Mouse (Mus musculus) kidney, adult 10 weeks (tissue): ENCODE data around the gene H2afx. TPM values are rescaled to one million over a fixed set of nuclear protein-coding genes. Genes with fewer than 3 reads are reported as not detected.

Experiments used
- polyA plus RNA-seq: library from polyadenylated mRNA; stranded (reverse); fragments of 350-450 nt; fragmentation: Illumina TruSeq; extraction: RNeasy Lipid Tissue Mini Kit (QIAGEN cat#74804); gene quantifications from one replicate; pipeline ENCODE4 v1.2.3, GENCODE M21; 2014; ENCODE audit warnings: low read depth, low replicate concordance

Gene H2afx
- 1.1 TPM for polyA plus RNA-seq

DNA sequence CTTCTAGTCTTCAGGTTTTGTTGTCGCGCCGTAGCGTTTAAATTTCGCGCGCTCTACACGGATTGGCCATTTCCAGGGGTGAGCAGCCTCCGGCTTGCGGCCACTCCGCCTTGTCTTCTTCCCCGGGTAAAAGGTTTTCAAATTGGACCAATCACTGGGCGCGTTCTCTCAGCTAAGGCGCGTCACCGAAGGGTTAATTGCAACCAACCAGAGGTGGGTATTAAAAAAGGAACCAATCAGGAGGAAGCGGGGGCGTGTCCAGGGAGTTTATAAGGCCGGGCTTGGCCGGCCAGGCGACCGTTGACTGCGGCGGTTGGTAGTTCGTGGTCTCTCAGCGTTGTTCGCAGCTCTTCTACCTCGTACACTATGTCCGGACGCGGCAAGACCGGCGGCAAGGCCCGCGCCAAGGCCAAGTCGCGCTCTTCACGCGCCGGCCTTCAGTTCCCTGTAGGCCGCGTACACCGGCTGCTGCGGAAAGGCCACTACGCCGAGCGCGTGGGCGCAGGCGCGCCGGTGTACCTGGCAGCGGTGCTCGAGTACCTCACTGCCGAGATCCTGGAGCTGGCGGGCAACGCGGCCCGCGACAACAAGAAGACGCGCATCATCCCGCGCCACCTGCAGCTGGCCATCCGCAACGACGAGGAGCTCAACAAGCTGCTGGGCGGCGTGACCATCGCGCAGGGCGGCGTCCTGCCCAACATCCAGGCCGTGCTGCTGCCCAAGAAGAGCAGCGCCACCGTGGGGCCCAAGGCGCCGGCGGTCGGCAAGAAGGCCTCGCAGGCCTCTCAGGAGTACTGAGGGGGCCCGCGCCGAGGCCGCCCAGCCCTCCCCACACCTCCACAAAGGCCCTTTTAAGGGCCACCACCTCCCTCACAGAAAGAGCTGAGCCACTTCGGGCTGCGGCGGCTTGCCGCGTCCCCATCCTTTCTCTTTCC is at the start of gene H2afx:
TSS of gene H2afx (plus strand) at position 299 of the 935 bp plus-strand sequence.

DNA sequence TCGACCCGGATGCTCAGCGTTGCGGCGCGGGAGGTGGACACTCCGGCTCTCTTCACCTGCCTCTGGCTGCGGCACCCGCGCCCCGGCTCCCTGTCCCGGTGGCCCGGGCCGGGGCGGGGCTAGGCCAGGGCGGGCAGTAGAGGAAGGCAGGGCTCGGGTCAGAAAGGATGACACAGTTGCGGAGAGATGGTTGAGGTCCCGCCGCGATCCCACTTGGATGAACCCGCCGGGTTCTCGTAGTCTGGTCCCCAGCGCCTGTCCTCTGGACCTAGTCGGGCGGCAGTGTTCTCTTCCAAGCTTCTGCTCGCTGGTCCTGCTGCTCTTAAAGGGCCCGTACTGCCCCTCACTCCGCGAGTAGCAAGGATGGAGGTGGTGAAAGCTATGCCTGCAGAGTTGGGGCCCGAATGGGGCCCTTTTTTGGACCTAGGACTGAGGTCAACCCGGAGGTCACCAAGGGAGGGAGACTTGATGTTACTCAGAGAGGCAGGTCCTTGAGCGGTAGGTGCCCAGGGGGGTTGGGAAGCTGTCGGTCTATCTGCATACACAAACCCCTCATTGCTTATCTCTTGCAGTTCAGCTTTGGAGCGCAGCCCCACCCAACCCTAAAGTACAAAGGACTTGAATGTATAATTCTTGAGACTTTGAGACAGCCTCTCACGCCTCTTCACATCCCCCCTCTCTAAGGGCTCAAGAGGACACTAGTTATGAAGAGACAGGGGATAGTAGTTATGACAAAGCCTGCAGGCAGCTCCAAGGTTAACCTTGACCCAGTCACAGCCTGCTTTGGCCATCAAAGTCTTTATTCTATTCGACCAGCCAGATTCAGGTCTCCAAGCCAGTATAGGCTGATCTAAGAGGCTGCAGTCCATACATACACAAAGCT is 46.2 kb upstream of the H2afx start, which contains the start of gene Abcg4:
TSS of gene Abcg4 (minus strand) at position 540 of the 883 bp plus-strand sequence.

DNA sequence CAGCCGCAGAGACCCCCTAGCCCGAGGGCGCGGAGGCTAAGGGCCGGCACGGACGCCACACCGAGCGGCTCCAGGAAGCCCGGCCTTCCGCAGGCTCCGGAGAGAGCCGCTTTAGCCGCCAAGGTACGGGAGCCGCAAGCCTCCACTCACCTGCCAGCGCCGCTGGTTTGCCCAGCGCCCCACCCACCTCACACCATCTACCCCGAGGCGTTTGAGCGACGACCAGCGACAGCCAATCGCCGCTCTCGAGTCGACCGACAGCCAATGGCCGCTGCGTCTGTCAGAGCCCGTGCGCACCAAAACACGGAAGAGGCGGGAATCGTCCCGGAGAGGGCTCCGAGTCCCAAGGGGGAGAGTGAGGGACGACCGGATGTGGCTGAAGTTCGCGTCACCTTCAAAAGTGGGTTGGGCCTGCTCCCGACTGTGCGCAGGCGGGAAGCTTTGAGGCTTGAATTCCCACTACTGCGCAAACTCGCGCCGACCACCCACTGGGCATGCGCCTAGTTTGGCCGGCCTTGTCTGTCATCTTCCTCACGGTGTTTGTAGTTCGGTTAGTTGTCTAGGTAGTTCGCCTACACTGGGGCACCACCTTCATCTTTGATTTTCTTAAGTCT is 28.9 kb upstream of the H2afx start, which contains the start of gene Hinfp:
TSS of gene Hinfp (minus strand) at position 206 of the 614 bp plus-strand sequence.

DNA sequence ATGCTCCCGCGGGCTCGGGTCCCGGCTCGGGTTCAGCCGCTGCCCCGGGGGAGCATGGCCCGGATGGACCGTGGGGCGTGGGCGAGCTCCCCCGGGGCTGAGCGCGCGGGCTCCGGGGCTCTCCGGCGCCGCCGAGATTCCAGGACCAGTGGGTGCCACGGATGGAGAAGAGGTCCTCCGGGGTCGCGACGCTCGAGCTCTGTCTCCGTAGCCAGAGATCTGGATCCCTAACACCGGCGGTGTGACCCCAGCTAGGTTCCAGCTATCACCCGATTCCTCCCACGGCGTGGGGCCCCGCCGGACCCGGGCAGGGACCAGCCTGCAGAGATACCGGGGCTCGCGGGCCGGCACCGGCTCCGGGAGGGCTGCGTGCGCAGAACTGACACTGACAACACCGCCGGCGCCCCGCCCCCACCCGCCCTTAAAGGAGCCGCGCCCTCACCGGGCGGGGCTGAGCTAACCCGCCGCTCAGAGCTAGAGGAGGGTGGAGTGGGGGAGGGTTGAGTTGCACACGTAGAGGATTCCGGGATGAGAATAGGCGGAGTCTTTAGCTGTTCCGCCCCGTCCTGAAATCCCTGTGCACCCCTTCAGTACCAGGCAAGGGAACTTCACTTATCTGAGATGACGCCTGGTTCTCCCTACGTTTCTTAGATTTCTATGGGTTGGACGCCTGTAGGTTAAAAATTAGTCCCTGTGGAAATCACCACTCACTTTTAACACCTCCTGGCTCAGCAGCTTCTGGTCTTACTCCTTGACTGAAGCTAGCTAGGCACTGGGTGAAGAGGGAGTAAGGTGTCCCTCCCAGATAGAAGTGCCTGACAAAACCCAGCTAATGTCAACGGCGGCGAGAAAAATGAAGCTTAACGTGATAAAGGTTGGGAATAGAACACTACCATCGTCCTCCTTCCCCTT is 14.4 kb upstream of the H2afx start, which contains the start of gene C2cd2l:
TSS of gene C2cd2l (minus strand) at position 399 of the 912 bp plus-strand sequence.

DNA sequence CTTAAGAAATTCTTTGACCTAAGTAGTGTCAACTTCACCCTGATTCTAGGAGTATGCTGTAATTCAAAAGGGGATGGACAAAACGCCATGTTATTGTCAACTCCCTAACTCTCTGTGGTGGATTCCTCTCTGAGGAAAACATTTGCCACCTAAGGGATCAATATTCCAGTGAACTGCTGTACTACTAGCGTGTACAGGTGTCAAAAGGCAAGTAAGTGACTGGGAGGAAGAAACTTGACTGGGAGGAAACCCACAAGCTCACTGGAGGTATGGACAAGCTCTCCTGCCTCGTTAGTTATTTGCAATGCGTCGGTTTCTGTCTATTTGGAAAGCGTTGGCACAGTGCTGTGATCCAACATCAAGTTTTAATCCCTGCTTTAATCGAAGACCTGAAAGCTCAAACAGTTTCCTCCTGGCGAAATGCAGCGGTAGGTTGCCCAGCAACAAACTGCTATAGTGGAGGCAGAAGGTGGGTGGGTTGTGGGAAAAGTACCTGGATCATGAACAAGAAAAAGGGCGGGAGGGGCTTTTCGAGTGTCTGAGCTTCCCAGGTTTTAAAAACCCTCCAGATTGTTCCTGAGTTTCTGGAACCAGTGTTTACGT is 8.6 kb upstream of the H2afx start, which contains the start of gene Dpagt1:
TSS of gene Dpagt1 (plus strand) at position 252 of the 603 bp plus-strand sequence.

DNA sequence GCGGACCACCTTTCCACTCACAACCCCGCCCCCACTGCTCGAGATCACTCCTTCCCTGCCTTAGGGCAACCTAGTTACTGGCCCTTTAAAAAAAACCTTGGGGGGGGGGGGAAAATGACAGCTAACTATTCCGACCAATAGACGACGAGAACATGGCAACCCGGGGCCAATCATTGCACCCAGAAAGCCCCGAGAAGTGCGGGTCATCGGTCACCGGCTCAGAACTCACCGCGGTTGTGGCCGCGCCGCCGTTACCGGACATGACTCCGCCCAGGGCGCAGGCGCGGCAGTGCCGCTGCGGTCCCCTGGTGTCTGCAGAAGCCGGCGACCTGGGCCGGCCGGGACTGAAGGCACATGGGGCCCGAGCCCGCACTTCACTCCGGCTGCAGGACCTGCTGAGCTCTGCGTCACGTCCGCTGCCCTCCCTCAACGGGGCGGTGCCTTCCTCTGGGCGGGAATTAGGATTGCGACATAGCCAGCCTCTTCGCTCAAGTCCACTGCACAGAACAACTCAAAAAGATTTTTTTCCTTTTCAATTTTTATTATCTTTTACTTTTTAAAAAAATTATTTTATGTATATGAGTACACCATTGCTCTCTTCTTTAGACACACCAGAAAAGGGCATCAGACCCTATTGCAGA is 9.4 kb downstream of the H2afx start, which contains the start of gene Hmbs:
TSS of gene Hmbs (minus strand) at position 448 of the 641 bp plus-strand sequence.

DNA sequence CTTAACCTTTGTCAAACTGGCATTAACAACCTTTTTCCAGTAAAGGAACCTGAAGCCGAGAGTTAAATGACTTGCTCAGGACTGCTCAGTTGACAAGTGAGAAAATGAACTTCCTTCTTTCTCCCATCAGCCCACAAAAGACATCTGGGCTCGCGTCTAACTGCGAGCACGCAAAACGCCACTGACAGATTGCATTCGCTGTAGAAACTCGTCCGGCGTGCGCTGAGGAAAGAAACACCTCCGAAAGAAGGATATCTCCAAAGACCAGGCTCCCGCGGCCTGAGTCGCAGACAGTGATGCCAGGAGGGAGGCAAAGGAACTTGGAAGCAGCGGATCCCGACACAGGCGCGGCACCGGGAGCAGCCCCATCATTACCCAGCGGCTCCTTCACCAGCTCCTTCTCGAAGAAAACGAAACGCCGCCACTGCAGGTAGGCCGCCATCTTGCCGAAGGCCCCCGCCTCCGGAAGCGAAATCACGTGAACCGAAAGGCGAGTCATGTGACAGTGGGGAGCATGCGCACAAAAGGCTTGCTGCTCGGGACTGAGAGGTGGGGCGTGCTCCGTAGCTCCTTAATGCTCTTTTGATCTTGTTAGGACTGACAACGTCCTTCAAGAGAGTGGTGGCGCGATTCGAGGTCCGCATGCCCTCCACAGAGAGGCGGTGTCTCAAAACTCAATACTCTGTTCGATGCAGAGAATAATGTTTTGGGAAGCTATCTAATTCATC is 26.9 kb downstream of the H2afx start, which contains the start of gene Vps11:
TSS of gene Vps11 (minus strand) at position 481 of the 728 bp plus-strand sequence.

DNA sequence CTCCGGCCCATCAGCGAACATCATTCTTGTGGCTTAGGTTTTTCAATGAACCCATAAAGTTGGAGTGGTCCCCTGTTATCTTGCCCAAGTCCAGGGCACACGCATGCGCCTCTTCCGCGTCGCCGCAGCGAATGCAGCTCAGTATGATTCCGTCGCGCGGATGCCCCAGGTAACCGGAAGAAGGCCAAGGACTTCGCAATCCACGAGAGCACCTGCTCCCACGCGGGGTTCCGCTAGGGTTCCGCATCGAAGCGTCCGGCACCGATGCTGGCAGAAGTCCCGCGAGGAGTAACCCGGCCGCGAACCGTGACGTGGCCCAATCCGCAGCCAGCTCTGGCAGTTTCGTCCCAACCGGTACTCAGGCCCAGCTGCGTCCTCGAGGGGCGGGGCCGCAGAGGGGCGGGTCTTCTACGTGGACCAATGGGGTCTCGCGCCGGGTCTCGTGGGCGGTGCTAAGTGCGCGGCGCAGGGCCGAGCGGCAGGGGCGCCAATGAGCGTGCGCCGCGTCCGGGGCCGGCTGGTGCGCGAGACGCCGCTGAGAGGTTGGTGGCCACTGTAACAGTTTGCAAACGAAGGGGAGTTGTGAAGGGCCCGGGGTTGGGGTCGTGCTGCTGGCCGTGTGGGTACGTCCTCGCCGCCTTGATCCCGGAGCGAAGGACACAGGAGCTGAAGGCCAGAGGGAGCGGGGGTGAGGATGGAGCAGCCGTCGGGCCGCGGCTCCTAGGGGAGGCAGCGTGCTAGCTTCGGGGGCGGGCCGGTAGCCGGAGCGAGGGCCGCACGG is 44.8 kb downstream of the H2afx start, which contains the start of gene Hyou1:
TSS of gene Hyou1 (plus strand) at position 437 of the 781 bp plus-strand sequence.

Other genes starting within 250 kb of the H2afx start
- 0.12 TPM for gene Mfrp, start 233.0 kb upstream of the H2afx start, polyA plus RNA-seq
- not detected for gene C1qtnf5, start 227.4 kb upstream of the H2afx start, polyA plus RNA-seq
- 0.24 TPM for gene Gm49380, start 221.2 kb upstream of the H2afx start, polyA plus RNA-seq
- 1.7 TPM for gene Rnf26, start 221.2 kb upstream of the H2afx start, polyA plus RNA-seq
- gene Mcam, start 200.2 kb upstream of the H2afx start, polyA plus RNA-seq, result 6.2 TPM
- gene Cbl, start 100.6 kb upstream of the H2afx start, polyA plus RNA-seq, result 16.9 TPM
- not detected for gene Ccdc153, start 94.0 kb upstream of the H2afx start, polyA plus RNA-seq
- gene Pdzd3, start 83.2 kb upstream of the H2afx start, polyA plus RNA-seq, result 9.0 TPM
- gene Nlrx1, start 66.1 kb upstream of the H2afx start, polyA plus RNA-seq, result 0.12 TPM
- gene Abcg4, start 46.1 kb upstream of the H2afx start, polyA plus RNA-seq, result not detected
- 6.8 TPM for gene Hinfp, start 29.0 kb upstream of the H2afx start, polyA plus RNA-seq
- 3.3 TPM for gene C2cd2l, start 14.4 kb upstream of the H2afx start, polyA plus RNA-seq
- 7.5 TPM for gene Dpagt1, start 8.7 kb upstream of the H2afx start, polyA plus RNA-seq
- 24.3 TPM for gene Hmbs, start 9.5 kb downstream of the H2afx start, polyA plus RNA-seq
- gene Vps11, start 27.0 kb downstream of the H2afx start, polyA plus RNA-seq, result 9.7 TPM
- gene Hyou1, start 44.8 kb downstream of the H2afx start, polyA plus RNA-seq, result 9.5 TPM
- gene Slc37a4, start 62.2 kb downstream of the H2afx start, polyA plus RNA-seq, result 43.3 TPM
- 684 TPM for gene Rps25, start 72.4 kb downstream of the H2afx start, polyA plus RNA-seq
- 41.1 TPM for gene Trappc4, start 72.9 kb downstream of the H2afx start, polyA plus RNA-seq
- gene Ccdc84, start 83.9 kb downstream of the H2afx start, polyA plus RNA-seq, result 7.0 TPM
- gene Foxr1, start 106.4 kb downstream of the H2afx start, polyA plus RNA-seq, result not detected
- not detected for gene Upk2, start 120.3 kb downstream of the H2afx start, polyA plus RNA-seq
- gene Bcl9l, start 148.1 kb downstream of the H2afx start, polyA plus RNA-seq, result 0.97 TPM
- not detected for gene Cxcr5, start 227.2 kb downstream of the H2afx start, polyA plus RNA-seq